Mouse (Mus musculus) B cell, adult (primary cell): ENCODE data around the gene Ing3. TPM values are rescaled to one million over a fixed set of nuclear protein-coding genes. Genes with fewer than 3 reads are reported as not detected.

ENCODE experiments used
- total RNA-seq: library from RNA; stranded (reverse); gene quantifications from 4 replicates; pipeline ENCODE4 v1.2.4, GENCODE M21; 2023; ENCODE audit not compliant: inconsistent age

The Ing3 gene
- 82.3 to 94.8 TPM (median 89.5 TPM) in 4 replicates for total RNA-seq

GRCm38 (mm10) chr6:21949226-21949731, at the start of gene Ing3:
Gene Ing3 (plus strand): TSS chr6:21949571.

GRCm38 (mm10) chr6:21985732-21986540, 36.6 kb downstream of the Ing3 start, which contains the start of gene Cped1:
Gene Cped1 (plus strand): TSS chr6:21985916.

Other genes with a start within 250 kb of the Ing3 start
- not detected in 4 replicates for gene Tspan12, start 97.1 kb upstream of the Ing3 start, total RNA-seq
- gene Cped1, start 36.3 kb downstream of the Ing3 start, total RNA-seq, result 0.19 to 0.48 TPM in 2 of 4 replicates, not detected in the others